Mouse (Mus musculus) thymus, adult 2 months (tissue): ENCODE measurements around the gene Sys1.

Experiments used
- CTCF ChIP-seq: fragments of 200-500 bp; IDR thresholded peaks from 2 replicates; pipeline ENCODE4 v1.5.1; 2012; ENCODE audit warnings: mild to moderate bottlenecking, control low read depth, low read length, moderate library complexity, borderline replicate concordance; ENCODE audit not compliant: control insufficient read depth, poor library complexity, insufficient read depth; ENCODE audit errors: extremely low read depth
- POLR2A ChIP-seq: fragments of 200-500 bp; IDR thresholded peaks from 2 replicates; pipeline ENCODE4 v1.6.1; 2012; ENCODE audit warnings: mild to moderate bottlenecking, low read length, control low read depth, moderate library complexity; ENCODE audit not compliant: control insufficient read depth, poor library complexity, insufficient read depth; ENCODE audit errors: extremely low read depth

DNA sequence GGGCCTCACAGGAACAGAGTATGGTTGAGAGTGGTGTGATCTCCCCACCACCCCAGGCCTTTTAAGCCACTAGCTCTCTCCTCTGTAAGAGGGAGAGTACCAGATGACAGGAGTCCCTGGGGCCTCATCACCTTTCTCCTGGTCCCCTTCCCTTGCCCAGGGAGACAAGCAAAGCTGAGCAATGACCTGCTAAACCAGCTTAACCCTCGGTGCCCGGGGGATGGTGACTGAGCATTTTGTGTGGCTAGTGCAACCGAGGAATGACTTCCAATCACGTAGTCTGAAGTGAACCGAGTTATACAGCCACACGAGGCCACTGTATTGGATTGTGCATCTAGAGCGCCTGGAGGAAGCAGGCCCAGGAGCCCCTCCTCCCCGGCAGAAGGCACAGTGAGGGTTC, 32.4 kb upstream of the Sys1 start:
- TF ChIP-seq CTCF (no peak), POLR2A (no peak)
